Mouse (Mus musculus): ENCODE data around the gene Pigs.
A peak's percentile ranks its signal among the peaks of the same experiment; 100 is the strongest.

Pigs gene

DNA sequence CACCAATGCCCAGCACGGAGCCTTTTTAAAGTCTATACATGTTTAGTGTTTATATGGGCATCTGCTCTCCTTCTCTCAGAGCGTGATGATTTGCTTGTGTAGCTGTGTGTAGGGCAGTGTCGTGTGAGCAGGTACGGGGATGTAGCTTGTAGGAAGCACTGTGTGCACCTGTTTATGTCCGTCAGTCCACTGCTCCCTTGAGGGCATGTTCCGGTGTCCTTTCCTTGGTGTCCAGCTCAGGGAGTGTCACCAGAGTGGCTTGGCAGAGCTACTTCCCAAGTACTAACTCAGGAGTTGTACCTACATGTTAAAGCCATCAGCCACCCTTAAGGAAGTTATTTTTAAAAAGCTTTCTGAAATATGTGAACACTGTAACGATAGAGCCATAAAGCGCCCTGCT is 8.8 kb downstream of the Pigs start:
- no peak for DNase-seq (ENCODE audit: low read depth, low spot score)

DNA sequence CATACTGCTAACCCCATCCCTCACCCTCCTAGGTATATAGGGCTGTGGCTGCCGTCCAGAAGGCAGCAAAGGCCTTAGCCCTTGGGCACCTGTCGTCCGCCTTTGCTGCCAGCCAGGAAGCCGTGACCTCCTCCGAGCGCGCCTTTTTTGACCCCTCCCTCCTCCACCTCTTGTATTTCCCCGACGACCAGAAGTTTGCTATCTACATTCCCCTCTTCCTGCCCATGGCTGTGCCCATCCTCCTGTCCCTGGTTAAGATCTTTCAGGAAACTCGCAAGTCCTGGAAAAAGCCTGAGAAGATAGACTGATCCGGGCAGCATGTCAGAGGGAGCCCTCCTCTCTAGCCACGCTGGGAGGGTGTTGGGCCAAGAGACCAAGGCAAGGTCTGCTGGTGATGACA is 13.5 kb downstream of the Pigs start:
- DNase-seq (ENCODE audit: low read depth, low spot score) = no peak

DNA sequence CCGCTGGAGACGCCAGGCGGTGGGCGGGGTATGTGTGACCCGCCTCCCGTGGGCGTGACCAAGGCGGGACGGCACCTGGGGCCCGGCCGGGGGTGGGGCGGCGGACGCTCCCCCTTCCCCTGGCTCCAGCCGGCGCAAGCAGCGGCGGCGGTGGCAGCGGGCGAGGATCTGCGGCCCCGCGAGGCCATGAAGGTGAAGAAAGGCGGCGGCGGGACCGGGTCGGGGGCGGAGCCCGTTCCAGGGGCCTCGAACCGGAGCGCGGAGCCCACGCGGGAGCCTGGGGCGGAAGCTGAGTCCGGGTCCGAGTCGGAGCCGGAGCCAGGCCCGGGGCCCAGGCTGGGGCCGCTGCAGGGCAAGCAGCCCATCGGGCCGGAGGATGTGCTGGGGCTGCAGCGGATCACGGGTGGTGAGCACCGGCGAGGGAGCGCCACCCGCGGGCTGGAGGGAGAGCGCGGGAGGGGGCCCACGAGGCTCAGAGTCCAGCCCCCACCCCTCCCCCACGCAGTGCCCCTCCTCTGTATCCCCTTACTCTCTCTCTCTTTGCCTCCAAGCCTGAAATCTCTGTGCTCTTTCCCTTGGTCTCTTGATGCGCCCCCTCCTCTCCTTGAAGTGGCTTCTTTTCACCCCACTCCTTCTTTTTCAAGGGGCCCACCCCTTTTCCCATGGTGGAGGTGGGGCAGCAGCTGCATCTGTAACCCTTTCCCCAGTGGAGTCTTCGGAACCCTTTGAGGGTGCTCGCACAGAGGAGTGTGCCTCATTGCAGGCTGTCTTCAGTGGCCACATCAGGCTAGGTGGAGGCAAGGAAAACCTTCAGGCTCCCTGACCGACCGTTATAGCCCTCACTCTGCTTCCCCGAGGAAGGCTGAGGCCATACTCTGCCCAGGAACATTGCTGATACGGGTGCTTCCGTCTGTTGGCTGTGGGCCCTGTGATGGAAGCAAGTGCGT is 15.4 kb downstream of the Pigs start, which contains the start of gene Unc119:
Gene Unc119, plus strand, starts transcription at position 102 of the 947 bp plus-strand sequence.
- DNase-seq (ENCODE audit: low read depth, low spot score) = peak; percentile 80

DNA sequence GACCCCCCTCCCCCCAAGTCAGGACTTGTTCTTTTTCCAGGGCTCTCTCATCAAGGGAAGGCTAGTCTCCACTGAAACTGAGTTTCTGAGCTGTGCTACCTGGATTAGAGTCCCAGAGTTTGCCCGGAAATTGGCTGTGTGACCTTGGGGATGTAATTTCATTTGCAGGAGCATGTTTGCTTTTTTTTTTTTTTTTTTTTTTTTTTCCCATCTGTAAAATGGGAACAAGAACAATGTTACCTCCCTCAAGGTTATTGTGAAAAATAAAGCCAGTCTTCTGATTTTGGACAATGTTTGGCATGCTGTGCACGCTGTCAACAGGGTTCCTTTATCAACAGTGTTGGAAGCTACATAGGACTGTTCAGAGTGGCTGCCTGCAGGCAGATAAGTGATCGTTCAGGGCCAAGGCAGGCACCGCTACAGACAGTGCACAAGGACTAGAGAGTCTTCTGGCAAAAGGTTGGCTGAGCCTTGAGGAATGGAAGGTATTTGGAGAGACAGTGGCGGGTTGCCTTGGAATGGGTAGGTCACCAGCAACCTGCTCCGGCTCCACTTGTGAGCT is 16.2 kb downstream of the Pigs start:
- DNase-seq (ENCODE audit: low read depth, low spot score) = no peak

DNA sequence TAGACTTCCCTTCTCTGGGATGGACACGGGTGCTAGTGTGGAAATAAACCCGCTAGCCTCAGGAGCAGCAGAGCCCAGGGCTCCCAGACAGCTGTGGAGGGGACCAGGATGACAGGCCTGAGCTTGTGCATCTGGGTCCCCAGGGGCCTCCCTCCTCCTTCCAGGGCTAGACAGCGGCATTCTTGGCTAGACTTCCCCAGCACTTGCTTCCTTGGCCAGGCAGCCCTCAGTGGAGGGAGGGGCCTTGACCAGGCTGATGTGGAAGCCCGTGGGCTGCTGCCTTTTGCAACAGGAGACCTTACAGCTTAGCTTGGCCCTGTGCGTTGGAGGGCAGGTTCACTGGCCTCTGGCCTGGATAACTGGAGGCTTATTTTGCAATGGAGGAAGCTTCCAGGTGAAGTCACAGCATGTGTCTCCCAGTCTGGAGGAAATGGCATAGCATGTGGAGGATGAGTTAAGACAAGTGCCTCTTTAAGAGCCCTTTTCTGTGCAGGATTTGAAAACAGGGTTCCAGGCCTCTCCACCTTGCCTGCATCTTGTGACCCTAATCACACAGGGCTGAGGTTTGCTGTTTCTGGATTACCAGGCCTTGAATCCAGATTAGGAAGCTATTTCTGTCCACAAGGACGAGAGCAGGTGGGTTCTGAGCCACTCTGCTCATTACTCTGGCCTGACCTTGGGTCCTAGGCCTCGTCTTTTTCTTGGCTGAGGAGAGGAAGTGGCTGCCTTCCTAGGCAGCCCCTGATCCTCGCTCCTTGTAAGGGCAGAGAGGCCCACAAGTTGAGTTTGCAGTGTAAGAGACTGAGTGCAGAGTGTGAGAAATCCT is 16.9 kb downstream of the Pigs start:
- no peak for DNase-seq (ENCODE audit: low read depth, low spot score)

DNA sequence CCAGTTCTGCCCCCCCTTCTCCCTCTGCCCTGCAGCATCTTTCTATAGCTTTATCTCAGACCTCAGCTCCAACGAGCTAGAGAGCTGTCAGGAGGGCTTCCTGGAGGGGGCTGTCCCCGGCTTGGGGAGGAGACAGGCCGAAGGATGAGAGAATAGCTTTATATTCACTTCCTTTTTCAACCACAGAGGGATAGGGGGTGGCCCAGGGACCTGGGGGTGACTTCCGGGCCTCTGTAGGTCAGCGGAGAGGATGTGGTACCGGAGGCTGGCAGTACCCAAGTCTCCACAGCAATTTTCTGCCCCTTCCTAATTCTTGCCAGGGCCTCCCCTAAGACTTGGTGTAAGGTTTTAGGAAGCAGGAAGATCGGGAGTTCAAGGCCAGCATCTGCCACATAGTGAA is 17.6 kb downstream of the Pigs start:
- no peak for DNase-seq (ENCODE audit: low read depth, low spot score)

DNA sequence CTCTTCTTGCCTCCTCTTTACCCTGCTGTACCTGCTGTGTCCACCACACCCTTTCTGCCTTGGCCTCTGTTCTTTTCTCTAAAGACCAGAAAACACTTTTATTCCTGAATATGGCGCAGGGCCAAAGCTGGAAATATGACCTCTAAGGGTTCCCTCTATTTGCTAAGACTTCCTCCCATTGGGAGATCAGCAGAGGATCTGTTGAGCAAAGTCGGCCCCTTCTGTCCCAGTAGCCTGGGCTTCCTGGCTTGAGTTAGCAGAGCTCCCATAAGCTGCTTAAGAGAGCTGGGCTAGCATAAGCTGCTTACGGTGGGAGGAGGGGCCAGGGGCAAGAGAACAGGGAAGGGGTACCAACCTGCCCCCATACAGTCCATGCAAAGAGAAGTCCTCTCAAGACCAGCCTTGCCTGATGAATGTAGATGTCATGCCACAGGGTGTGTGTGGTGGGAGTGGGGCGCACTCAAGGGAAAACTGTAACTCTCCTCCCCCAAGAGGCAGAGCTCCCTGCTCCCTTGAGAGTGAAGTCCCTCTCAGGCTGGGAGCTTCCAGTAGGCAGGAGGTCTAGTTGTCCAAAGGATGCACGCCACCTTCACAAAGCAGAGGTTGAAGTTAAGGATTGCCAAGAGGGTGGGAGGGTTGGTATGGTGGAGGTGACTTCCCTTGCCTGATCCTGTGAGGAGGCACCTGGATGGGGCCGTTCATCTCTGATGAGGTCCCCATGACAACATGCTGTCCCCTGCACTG is 18.3 kb downstream of the Pigs start:
- no peak for DNase-seq (ENCODE audit: low read depth, low spot score)

DNA sequence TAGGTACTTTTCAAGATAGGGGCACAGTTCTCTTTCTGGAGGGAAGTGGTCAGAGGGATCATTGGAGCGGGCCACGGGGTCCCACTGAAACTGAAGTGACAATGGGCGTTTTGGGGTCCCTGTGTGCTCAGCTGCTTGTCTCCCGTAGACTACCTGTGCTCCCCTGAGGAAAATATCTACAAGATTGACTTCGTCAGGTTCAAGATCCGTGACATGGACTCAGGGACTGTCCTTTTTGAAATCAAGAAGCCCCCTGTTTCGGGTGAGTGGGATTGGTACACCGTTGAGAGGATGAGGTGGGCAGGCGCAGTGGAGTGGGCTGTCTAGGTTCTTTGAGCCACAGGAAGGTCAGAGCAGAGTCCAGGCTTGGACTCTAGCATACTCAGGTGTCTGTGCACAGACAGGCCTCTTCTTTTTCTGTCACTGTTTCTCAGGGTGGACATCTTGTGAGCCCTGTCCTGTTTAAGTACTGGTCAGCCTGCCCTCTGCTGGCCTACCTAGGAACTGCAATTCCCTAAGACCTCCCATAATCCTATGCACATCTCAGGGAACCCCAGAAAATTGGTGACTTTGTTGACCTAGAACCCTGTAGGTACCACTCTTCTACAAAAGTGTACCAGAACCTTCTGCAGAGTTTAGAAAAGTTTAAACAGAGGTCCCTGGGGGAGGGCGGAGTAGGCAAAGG is 19.0 kb downstream of the Pigs start:
- peak; percentile 76 for DNase-seq (ENCODE audit: low read depth, low spot score)

DNA sequence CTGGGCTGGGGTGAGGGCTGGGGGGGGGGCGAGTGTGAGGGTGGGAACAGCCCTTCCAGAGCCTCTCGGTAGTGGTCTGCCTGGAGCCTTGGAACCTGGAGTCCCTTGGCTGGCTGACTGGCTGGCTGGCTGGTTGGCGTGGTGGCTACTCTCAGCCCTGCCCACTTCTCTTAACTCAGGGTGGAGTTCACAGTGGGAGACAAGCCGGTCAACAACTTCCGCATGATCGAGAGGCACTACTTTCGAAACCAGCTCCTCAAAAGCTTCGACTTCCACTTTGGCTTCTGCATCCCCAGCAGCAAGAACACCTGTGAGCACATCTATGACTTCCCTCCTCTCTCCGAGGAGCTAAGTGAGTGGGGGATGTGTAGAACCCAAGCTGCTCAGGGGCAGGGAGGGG is 19.7 kb downstream of the Pigs start:
- peak; percentile 39 for DNase-seq (ENCODE audit: low read depth, low spot score)

DNA sequence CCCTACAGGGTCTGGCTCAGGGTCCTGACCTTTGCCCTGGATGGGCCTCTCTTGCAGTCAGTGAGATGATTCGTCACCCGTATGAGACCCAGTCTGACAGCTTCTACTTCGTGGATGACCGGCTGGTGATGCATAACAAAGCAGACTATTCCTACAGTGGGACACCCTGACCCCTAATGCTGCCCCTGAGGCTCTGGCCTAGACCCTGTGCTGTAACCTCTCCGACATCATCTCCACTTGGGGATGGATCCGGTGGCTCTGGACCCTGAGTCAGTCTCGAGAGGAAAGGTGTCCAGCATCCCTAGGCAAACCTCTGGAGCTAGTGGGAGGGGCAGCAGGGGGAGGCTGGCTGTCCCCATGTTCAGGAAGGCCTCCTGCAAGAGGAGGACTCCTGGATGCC is 20.3 kb downstream of the Pigs start:
- DNase-seq (ENCODE audit: low read depth, low spot score) = no peak

DNA sequence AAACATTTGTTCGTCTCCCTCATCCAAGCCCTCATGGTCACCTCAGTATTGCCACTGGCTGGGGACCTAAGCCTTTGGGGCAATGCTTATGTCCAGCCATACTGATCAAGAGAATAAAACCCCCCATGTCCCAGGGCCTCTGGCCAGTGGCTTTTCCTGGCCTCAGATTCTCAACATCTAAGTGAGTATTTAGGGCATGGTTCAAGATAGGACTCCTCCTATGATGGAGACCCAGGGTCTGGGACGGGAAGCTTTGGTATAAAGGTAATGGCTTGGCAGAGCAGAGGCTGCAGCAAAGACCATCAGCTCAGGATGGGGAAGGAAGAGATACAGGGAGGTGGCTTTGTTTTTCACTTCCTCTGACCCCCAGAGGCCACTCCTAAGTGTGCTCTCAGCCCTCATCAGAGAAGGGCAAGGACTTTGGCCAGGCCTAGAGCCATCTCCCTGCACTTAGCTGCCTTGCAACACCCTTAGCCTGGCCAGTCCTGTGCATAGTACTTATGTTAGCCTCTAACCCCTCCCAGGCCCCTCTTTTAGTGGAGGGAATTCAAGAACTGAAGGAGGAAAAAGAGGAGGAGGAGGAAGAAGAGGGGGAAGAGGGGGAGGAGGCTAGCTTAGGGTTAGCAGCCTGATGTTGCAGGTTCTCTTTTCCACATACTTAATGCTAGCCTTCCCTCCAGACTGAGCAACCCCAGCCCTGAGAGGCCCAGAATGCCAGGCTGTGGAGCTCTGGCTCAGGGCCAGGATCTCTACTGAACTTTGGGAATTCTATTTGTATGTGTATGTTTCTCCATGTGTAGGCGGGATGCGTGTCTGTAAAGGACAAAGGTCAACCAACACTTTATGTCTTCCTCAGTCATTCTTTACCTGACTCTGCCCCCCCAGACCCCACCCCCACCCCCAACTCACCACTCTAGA is 21.5 kb downstream of the Pigs start:
- DNase-seq (ENCODE audit: low read depth, low spot score) = no peak

DNA sequence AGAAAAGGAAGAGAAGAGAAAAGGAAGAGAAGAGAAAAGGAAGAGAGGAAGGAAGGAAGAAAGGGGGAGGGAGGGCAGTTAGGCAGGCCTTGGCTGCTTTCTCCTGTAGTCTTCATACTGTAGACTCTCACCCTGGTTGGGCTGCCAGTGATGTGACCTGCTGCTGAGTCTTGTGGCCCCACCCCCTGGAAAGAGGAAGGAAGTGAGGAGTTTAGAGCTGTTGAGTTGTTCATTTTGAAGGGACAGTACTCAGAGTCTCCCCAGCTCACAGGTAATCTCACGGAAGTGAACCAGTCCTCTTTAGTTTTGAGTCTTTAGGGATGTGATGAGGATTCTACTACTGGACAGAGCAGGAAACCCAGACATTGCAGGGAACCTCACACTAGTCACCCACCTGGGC is 24.9 kb downstream of the Pigs start:
- no peak for DNase-seq (ENCODE audit: low read depth, low spot score)

DNA sequence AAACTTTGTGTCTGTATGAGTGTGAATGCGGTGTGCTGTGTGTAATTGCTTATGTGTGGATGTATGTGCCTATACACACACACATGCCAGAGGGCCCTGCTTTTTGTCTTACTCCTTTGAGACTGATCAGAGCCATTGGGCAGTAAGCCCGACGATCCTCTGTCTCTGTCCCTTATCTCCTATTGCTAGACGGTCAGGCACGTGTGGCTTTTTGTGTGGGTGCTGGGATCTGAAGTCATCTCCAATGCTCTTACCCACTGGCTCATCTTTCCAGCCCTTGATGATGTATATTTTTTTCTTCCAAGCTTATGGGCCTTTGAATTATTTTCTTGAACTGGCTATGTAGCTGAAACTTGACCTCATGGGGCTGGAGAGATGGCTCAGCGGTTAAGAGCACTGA is 26.7 kb downstream of the Pigs start:
- DNase-seq (ENCODE audit: low read depth, low spot score) = no peak

DNA sequence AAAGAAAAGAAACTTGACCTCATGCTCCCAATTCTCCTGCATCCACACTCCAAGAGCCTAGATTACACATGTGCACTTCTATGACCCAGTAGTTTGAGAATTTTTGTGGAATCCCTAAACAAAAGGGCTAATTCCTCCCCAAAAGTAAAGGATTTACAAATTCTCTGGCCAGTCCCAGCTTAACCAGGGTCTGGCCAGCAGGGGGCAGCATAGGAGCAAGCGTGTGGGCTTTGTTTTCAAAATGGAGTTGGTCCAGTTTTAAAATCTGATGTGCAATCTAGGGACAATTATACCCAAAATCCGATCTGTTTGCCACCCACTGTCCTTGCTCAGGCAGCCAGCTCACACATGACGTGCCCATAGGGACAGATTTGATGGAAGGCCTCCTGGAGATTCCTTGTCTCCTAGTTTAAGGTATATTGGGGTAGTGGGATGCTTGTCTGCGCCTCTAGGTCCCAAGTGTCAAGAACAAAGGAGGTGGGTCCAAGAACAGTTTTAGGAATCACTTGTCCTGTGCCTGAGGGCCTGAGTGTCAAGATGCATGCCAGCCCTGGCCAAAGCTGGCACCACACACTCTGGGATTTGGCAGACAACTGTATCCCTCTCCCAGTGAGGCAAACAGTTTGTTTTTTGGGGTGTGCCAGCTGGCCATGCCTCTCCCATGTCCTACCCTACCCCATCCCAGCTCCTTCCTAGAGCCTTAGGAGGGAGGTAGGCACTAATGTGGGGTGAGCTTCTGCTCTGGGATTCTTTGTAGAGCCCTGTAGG is 27.4 kb downstream of the Pigs start:
- peak; percentile 82 for DNase-seq (ENCODE audit: low read depth, low spot score)

DNA sequence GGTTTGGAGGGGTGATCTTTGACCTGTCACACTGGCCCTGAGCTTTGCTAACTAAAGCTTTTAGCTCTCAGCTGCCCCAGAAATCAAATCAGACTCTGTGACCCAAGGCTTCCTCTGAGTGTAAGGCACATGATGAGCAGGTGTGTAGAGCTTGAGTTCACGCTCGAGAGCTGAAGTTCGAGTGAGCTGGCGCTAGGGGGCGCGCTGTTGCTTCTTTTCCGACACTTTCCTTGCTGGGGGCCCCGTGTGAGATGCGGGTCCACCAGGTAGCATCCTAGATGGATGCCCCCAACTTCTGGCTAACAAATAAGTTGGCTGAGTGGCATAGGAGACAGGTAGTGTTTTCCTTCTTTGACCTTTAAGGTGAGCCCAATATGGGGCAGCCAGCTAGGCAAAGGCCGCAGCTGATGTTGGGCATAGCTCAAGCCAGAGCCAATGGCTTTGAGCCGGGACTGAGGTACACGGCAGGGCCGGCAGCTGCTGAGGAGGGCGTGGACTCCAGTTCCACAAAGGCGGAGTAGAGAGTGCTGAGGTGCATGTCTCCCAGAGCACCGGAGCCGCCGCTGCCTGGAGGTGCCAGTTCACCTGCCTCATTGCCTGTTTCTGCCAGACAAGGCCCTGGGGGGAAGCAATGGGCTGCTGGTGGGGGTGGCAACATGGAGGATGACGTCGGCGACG is 30.3 kb downstream of the Pigs start:
- peak; percentile 86 for DNase-seq (ENCODE audit: low read depth, low spot score)

DNA sequence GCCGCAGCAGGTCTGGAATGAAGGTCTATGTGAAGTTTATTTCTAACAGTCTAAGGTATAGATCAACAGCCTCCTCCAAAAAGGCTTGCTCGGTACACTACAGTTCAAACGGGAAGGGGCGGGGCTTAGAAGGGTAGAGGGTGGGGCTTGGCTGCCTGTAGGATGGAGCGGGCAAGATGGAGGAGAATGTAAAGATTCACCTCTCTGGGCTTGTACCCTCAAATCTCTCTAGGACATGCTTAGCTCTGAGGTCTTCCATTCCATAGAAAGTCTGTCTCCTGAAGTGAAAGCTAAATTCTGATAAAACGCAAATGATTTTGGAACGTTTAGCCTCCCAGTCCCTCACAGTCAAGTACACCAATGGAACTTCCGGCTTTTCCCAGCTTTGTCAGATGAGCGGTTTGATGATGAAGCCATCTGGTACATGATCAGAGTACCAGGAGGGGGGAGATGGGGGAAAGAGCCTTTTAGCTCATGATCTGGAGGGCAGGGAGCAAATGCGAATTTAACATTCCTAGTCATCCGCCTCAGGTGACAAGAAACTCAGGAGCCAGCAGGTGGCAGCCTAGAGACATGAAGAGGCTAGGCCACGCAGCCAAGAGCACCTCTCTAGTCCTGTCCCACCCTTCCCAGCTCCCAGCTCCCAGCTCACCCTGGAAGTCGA is 32.0 kb downstream of the Pigs start:
- DNase-seq (ENCODE audit: low read depth, low spot score) = peak; percentile 95

DNA sequence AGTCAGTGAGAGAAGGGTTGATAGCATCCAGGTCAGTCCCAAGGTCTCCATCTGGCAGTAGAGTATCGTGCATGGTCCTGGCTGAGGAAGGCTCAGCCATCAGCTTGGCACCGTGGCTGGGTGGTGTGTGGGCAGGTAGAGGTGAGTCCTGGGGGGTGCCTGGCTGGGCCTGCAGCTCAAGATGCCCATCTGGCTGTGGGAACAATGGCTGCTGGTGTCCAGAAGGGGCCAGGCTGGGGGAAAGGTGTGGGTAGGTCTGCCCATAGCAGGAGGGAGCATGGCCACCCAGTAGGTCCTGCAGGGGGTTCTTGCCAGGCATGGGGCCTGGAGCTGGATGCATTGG is 32.5 kb downstream of the Pigs start:
- no peak for DNase-seq (ENCODE audit: low read depth, low spot score)
